Mouse (Mus musculus) erythroblast, embryonic 14.5 days (primary cell): ENCODE results near the gene Gpsm1. TPM values are rescaled to one million over a fixed set of nuclear protein-coding genes. Genes with fewer than 3 reads are reported as not detected.
A peak's percentile ranks its signal among the peaks of the same experiment; 100 is the strongest.

Experiments used
- H3K27me3 ChIP-seq: 2 replicates; pipeline ENCODE4 v1.6.1; 2012; ENCODE audit warnings: inconsistent platforms; ENCODE audit not compliant: control insufficient read depth
- H3K36me3 ChIP-seq: 2 replicates; pipeline ENCODE4 v1.6.1; 2012; ENCODE audit warnings: mild to moderate bottlenecking, inconsistent platforms; ENCODE audit not compliant: control insufficient read depth
- H3K4me1 ChIP-seq: 2 replicates; pipeline ENCODE4 v1.6.1; 2012; ENCODE audit warnings: inconsistent platforms; ENCODE audit not compliant: control insufficient read depth
- H3K4me3 ChIP-seq: replicated peaks from 2 replicates; pipeline ENCODE3; 2012; ENCODE audit warnings: moderate library complexity, mild to moderate bottlenecking, inconsistent platforms
- H3K9me3 ChIP-seq: 2 replicates; pipeline ENCODE4 v1.6.1; 2012; ENCODE audit warnings: low read length, inconsistent platforms, mixed read lengths; ENCODE audit not compliant: control insufficient read depth
- GATA1 ChIP-seq: IDR thresholded peaks from 2 replicates; pipeline ENCODE4 v1.6.1; 2012; ENCODE audit warnings: low read length, inconsistent platforms, mixed read lengths
- TAL1 ChIP-seq: IDR thresholded peaks from 3 replicates; pipeline ENCODE4 v1.6.1; 2012; ENCODE audit warnings: low read length, inconsistent platforms, mixed read lengths
- polyA plus RNA-seq: library from polyadenylated mRNA; stranded (reverse); fragments of >175 nt; gene quantifications from 2 replicates; pipeline ENCODE4 v1.2.3, GENCODE M21; 2012

Gpsm1 gene
- polyA plus RNA-seq: 0.03 and 0.12 TPM in 2 replicates

DNA sequence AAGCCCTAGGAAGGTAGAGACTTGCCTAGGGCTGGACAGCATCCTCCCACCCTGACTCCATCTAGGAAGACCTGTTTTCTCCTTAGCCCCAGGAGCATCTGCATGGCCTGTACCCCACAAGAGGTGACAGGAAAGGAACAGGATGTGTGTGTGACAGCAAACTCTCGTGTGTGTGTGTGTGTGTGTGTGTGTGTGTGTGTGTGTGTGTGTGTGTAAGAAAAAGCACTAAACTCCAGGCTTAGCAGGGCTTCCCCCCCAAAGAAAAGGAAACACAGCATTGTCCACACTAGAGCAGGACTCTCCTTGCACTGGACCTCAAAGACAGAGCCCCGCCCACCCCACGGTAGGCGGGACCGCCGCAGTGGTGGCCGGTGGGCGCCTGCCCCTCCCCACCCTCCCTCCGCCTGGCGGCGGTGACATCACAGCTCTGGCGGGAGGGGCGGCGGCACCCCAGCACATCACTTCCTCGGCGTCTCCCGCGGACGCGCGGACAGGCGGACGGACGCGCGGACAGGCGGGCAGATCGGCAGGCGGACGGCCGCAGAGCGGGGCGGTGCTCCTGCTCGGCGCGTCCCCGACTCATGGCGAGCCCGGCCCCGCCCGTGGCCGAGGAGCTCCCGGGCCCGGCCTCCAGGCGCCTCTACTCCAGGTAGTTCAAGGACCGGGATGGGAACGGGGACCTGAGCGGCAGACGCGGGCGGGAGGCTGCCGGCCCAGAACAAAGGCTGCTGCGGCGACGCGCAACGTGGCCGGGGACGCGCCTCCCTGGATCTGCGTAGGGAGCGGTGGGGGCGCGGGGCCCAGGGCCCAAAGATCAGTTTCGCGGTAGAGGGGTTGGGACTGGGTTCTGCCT, at the start of gene Gpsm1:
Gpsm1 (plus strand) TSS at position 444 of the 853 bp plus-strand sequence.
- Histone ChIP-seq H3K27me3 (peaks cover 25% of the 10 kb centered on the region), H3K9me3 (no peaks in the 10 kb centered on the region), H3K36me3 (no peaks in the 10 kb centered on the region), H3K4me1 (peaks cover 10% of the 10 kb centered on the region), H3K4me3 (peak within 1 kb of the TSS; percentile 54)
- TF ChIP-seq GATA1 (no peak), TAL1 (no peak)

- no peak overlapping the region for H3K4me3 ChIP-seq
- no peaks in the 10 kb centered on the region for H3K36me3 ChIP-seq
- no peak for TF ChIP-seq TAL1
- TF ChIP-seq GATA1: no peak
- no peaks in the 10 kb centered on the region for H3K4me1 ChIP-seq
- H3K9me3 ChIP-seq: no peaks in the 10 kb centered on the region
- peaks cover 2% of the 10 kb centered on the region; the same call in 1 of the 2 replicates for H3K27me3 ChIP-seq
Observed at GRCm38 (mm10) chr2:26266066-26266742, 49.1 kb upstream of the Gpsm1 start.

- no peak overlapping the region for H3K4me3 ChIP-seq
- H3K9me3 ChIP-seq: no peaks in the 10 kb centered on the region
- H3K27me3 ChIP-seq: peaks cover 2% of the 10 kb centered on the region; the same call in 1 of the 2 replicates
- no peaks in the 10 kb centered on the region for H3K36me3 ChIP-seq
- TF ChIP-seq TAL1 (no peak), GATA1 (no peak)
- H3K4me1 ChIP-seq: no peaks in the 10 kb centered on the region
Observed at GRCm38 (mm10) chr2:26268216-26268615, 47.1 kb upstream of the Gpsm1 start.

DNA sequence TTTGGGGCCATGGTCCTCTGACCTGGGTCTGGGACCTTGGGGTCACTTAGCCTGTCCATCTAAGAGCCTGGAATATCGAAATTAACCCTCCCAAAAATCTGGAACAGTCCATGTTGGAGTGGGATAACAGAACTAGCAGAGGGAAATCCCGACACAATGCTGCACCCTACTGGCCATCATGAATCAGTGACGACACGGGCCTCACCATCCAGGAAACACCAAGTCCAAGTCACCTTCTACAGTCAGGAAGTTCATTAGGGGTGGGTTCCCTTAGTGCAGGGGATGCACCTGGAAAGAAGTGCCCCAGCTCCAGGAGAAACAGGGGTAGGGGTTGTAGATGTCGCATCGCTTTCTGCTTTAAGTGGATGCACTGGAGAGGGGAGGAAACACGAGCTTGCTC, 41.7 kb upstream of the Gpsm1 start:
- Histone ChIP-seq H3K9me3 (no peaks in the 10 kb centered on the region), H3K4me1 (no peaks in the 10 kb centered on the region), H3K36me3 (no peaks in the 10 kb centered on the region), H3K4me3 (no peak overlapping the region), H3K27me3 (no peaks in the 10 kb centered on the region)
- TF ChIP-seq TAL1 (no peak), GATA1 (no peak)

- Histone ChIP-seq H3K27me3 (no peaks in the 10 kb centered on the region), H3K4me1 (no peaks in the 10 kb centered on the region), H3K4me3 (no peak overlapping the region), H3K36me3 (no peaks in the 10 kb centered on the region), H3K9me3 (no peaks in the 10 kb centered on the region)
- no peak for TF ChIP-seq GATA1
- no peak for TF ChIP-seq TAL1
Observed at GRCm38 (mm10) chr2:26279712-26280111, 35.6 kb upstream of the Gpsm1 start.

- Histone ChIP-seq H3K4me3 (no peak overlapping the region), H3K36me3 (no peaks in the 10 kb centered on the region), H3K27me3 (no peaks in the 10 kb centered on the region), H3K4me1 (no peaks in the 10 kb centered on the region), H3K9me3 (no peaks in the 10 kb centered on the region)
- TF ChIP-seq TAL1 (no peak), GATA1 (no peak)
Observed at GRCm38 (mm10) chr2:26280594-26280993, 34.7 kb upstream of the Gpsm1 start.

DNA sequence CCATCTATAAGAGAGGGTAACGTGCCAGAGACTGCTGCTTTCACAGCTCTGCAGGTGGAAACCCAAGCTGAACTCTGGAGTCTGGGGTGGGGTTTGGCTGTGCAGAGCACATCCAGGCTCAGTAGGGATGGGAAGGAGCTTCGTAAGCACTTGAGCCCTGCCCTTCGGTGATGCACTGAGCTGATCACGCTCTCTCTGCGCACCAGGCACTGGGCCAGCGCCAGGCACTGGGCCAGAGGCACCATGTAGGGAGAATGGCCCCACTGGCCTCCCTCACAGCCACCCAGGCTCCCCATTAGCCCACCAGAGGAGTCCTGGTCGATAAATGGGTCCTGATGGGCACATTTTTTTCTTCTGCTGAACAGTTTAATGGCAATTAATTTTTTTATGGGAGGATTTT, 29.5 kb upstream of the Gpsm1 start:
- Histone ChIP-seq H3K36me3 (no peaks in the 10 kb centered on the region), H3K4me3 (no peak overlapping the region), H3K9me3 (no peaks in the 10 kb centered on the region), H3K4me1 (no peaks in the 10 kb centered on the region), H3K27me3 (no peaks in the 10 kb centered on the region)
- TF ChIP-seq TAL1 (no peak), GATA1 (no peak)

- Histone ChIP-seq H3K4me1 (no peaks in the 10 kb centered on the region), H3K36me3 (no peaks in the 10 kb centered on the region), H3K4me3 (no peak overlapping the region), H3K9me3 (no peaks in the 10 kb centered on the region), H3K27me3 (no peaks in the 10 kb centered on the region)
- no peak for TF ChIP-seq GATA1
- TF ChIP-seq TAL1: no peak
Observed at GRCm38 (mm10) chr2:26286391-26286790, 28.9 kb upstream of the Gpsm1 start.

GRCm38 (mm10) chr2:26290133-26290532, 25.2 kb upstream of the Gpsm1 start:
- TF ChIP-seq TAL1: no peak
- no peak for TF ChIP-seq GATA1
- Histone ChIP-seq H3K4me1 (no peaks in the 10 kb centered on the region), H3K27me3 (no peaks in the 10 kb centered on the region), H3K9me3 (no peaks in the 10 kb centered on the region), H3K36me3 (no peaks in the 10 kb centered on the region), H3K4me3 (no peak overlapping the region)
